Mouse (Mus musculus): ENCODE results near the gene Tspan15. TPM values are rescaled to one million over a fixed set of nuclear protein-coding genes. Genes with fewer than 3 reads are reported as not detected.

Tspan15 gene
- total and polyA plus RNA-seq, 2 experiments, result 4.1 to 8.6 TPM

DNA sequence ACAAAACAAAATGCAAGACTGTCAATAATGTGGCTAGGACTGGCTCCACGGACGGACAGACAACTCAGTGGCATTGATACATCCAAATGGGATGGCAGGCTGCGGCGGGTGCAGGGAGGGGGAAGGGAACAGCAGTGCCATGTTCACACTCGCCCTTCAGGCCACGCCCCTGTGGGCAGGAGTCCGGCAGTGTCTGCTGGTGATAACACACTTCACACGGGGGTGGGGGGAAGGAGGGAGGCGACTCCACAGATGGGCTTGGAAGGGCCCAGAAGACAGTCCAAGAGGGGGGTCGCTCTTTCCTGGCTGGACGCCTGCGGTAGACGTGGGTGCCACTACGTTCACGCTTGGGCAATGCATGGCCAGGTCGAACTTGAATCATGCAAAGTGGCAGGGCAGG lies 38.2 kb upstream of the Tspan15 start:
- WGBS, result 71% methylated on average over 16 of the region's 16 CpGs
- H3K36me3 ChIP-seq (ENCODE audit: control insufficient read depth, insufficient read depth, low read length), result no peaks in the 10 kb centered on the region
- DNase-seq (ENCODE audit: extremely low read depth, low read depth, low spot score), result no peak
- no peaks in the 10 kb centered on the region for H3K79me2 ChIP-seq (ENCODE audit: control insufficient read depth, insufficient read depth, low read length)
- TF ChIP-seq CTCF (IDR thresholded peaks at IDR 0.05; ENCODE audit: low read depth, low read length), result no peak
- no peak for TF ChIP-seq POLR2A (IDR thresholded peaks at IDR 0.05; ENCODE audit: extremely low read depth, insufficient read depth, low read length)
- no peak overlapping the region for H3K9ac ChIP-seq (ENCODE audit: low read depth, low read length)
- no peaks in the 10 kb centered on the region for H3K4me1 ChIP-seq (ENCODE audit: control insufficient read depth, insufficient read depth, low read length)
- no peak overlapping the region for H3K4me3 ChIP-seq (ENCODE audit: insufficient read depth, low read depth, low read length)
- no peak overlapping the region for H3K27ac ChIP-seq (replicated peaks; ENCODE audit: insufficient read depth, low read depth, low read length)
- H3K27me3 ChIP-seq (ENCODE audit: control insufficient read depth, insufficient read depth, low read length), result no peaks in the 10 kb centered on the region

DNA sequence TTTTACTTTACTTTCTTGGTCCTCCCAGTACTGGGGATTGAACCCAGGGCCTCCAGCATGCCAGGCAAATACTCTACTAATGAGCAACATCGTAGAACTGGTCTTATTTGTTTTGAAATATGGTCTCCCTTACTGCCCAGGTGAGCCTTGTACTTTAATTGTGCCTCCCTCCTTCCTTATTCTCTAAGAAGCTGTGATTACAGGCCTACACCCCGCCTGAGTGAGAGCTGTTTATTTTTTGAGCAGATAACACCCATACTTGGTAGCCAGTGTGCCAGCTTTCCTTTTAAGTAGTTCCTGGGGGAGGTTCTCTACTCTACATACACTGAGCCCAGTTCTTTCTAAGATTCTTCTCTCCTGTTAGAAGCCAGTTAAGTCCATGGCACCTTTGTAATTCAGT lies 33.2 kb upstream of the Tspan15 start:
- Histone ChIP-seq H3K27me3 (ENCODE audit: control insufficient read depth, insufficient read depth, low read length) (no peaks in the 10 kb centered on the region), H3K79me2 (ENCODE audit: control insufficient read depth, insufficient read depth, low read length) (no peaks in the 10 kb centered on the region), H3K9ac (ENCODE audit: low read depth, low read length) (no peak overlapping the region), H3K4me3 (ENCODE audit: insufficient read depth, low read depth, low read length) (no peak overlapping the region), H3K4me1 (ENCODE audit: control insufficient read depth, insufficient read depth, low read length) (no peaks in the 10 kb centered on the region), H3K27ac (replicated peaks; ENCODE audit: insufficient read depth, low read depth, low read length) (no peak overlapping the region), H3K36me3 (ENCODE audit: control insufficient read depth, insufficient read depth, low read length) (no peaks in the 10 kb centered on the region)
- WGBS, result 66% methylated on average over 2 of the region's 2 CpGs
- DNase-seq (ENCODE audit: extremely low read depth, low read depth, low spot score), result no peak
- no peak for TF ChIP-seq POLR2A (IDR thresholded peaks at IDR 0.05; ENCODE audit: extremely low read depth, insufficient read depth, low read length)

DNA sequence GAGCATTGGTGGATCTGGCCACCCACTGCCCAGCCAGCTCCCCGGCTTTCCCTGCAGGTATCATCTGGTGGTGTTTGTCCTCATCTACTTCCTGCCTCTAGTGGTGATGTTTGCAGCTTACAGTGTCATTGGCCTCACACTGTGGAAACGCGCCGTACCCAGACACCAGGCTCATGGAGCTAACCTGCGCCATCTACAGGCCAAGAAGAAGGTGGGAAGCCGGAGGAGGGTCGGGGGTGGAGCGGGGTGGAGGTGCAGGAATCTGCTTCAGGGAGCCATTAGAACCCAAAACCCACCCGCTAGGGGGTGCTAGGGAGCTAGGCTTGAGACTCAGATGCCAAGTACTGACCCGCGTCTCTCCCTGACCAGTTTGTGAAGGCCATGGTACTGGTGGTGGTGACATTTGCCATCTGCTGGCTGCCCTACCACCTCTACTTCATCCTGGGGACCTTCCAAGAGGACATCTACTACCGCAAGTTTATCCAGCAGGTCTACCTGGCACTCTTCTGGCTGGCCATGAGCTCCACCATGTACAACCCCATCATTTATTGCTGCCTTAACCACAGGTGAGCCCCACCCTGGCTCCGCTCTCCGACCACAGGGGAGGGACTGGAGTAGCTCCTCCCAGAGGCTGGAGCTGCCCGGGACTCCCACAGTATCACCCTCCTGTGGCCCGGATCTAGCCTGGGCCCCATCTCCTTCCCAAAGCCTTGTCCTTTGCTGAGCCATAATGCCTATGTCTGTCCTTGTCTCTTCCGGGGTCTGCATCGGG lies 30.2 kb upstream of the Tspan15 start:
- Histone ChIP-seq H3K9ac (ENCODE audit: low read depth, low read length) (no peak overlapping the region), H3K27me3 (ENCODE audit: control insufficient read depth, insufficient read depth, low read length) (no peaks in the 10 kb centered on the region), H3K27ac (replicated peaks; ENCODE audit: insufficient read depth, low read depth, low read length) (no peak overlapping the region), H3K4me3 (ENCODE audit: insufficient read depth, low read depth, low read length) (no peak overlapping the region), H3K4me1 (ENCODE audit: control insufficient read depth, insufficient read depth, low read length) (no peaks in the 10 kb centered on the region), H3K36me3 (ENCODE audit: control insufficient read depth, insufficient read depth, low read length) (no peaks in the 10 kb centered on the region), H3K79me2 (ENCODE audit: control insufficient read depth, insufficient read depth, low read length) (no peaks in the 10 kb centered on the region)
- peak; percentile 64 for TF ChIP-seq CTCF (IDR thresholded peaks at IDR 0.05; ENCODE audit: low read depth, low read length)
- no peak for TF ChIP-seq POLR2A (IDR thresholded peaks at IDR 0.05; ENCODE audit: extremely low read depth, insufficient read depth, low read length)
- DNase-seq (ENCODE audit: extremely low read depth, low read depth, low spot score), result peak; percentile 17
- WGBS, result 18% methylated on average over 18 of the region's 18 CpGs

GRCm38 (mm10) chr10:62258298-62258697 lies 27.2 kb upstream of the Tspan15 start:
- TF ChIP-seq CTCF (IDR thresholded peaks at IDR 0.05; ENCODE audit: low read depth, low read length) (no peak), POLR2A (IDR thresholded peaks at IDR 0.05; ENCODE audit: extremely low read depth, insufficient read depth, low read length) (no peak)

DNA sequence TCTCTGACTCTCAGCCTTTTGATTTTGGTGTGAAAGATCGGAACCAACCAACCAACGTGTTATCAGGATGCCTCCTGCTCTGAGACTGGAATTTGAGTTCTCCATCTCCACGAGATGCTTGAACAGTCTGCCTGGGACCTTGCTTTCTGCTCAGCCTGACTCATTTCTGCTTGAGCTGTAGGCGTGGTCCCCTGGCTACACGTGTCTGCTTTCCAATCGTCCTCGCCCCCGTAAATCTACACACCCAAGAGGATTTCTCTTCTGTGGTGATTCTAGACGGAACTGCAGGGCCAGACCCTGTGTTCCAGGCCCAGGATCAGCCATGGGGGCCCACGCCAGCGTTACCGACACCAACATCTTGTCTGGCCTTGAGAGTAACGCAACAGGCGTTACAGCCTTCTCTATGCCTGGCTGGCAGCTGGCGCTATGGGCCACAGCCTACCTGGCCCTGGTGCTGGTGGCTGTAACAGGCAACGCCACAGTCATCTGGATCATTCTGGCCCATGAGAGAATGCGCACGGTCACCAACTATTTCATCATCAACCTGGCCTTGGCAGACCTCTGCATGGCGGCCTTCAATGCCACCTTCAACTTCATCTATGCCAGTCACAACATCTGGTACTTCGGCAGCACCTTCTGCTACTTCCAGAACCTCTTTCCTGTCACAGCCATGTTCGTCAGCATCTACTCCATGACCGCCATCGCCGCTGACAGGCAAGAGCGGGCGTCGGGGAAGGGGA lies 21.6 kb upstream of the Tspan15 start:
- whole genome bisulfite sequencing, result 85% methylated on average over 27 of the region's 27 CpGs
- no peak for DNase-seq (ENCODE audit: extremely low read depth, low read depth, low spot score)
- no peak overlapping the region for H3K27ac ChIP-seq (replicated peaks; ENCODE audit: insufficient read depth, low read depth, low read length)
- H3K4me3 ChIP-seq (ENCODE audit: insufficient read depth, low read depth, low read length), result no peak overlapping the region
- H3K79me2 ChIP-seq (ENCODE audit: control insufficient read depth, insufficient read depth, low read length), result no peaks in the 10 kb centered on the region
- no peaks in the 10 kb centered on the region for H3K4me1 ChIP-seq (ENCODE audit: control insufficient read depth, insufficient read depth, low read length)
- H3K27me3 ChIP-seq (ENCODE audit: control insufficient read depth, insufficient read depth, low read length), result no peaks in the 10 kb centered on the region
- H3K36me3 ChIP-seq (ENCODE audit: control insufficient read depth, insufficient read depth, low read length), result no peaks in the 10 kb centered on the region
- no peak overlapping the region for H3K9ac ChIP-seq (ENCODE audit: low read depth, low read length)
- TF ChIP-seq CTCF (IDR thresholded peaks at IDR 0.05; ENCODE audit: low read depth, low read length), result no peak

More at GRCm38 (mm10) chr10:62258298-62258697, 27.2 kb upstream of the Tspan15 start:
- no peak overlapping the region for H3K27ac ChIP-seq (replicated peaks; ENCODE audit: insufficient read depth, low read depth, low read length)
- no peaks in the 10 kb centered on the region for H3K36me3 ChIP-seq (ENCODE audit: control insufficient read depth, insufficient read depth, low read length)
- H3K4me1 ChIP-seq (ENCODE audit: control insufficient read depth, insufficient read depth, low read length), result no peaks in the 10 kb centered on the region
- H3K4me3 ChIP-seq (ENCODE audit: insufficient read depth, low read depth, low read length), result no peak overlapping the region
- no peak for DNase-seq (ENCODE audit: extremely low read depth, low read depth, low spot score)
- H3K9ac ChIP-seq (ENCODE audit: low read depth, low read length), result no peak overlapping the region
- no peaks in the 10 kb centered on the region for H3K79me2 ChIP-seq (ENCODE audit: control insufficient read depth, insufficient read depth, low read length)
- 82% methylated on average over 5 of the region's 5 CpGs for WGBS
- no peaks in the 10 kb centered on the region for H3K27me3 ChIP-seq (ENCODE audit: control insufficient read depth, insufficient read depth, low read length)

GRCm38 (mm10) chr10:62252000-62252488 lies 21.0 kb upstream of the Tspan15 start, which contains the start of gene Tacr2:
TSS of gene Tacr2 (plus strand) at chr10:62252438.
- Histone ChIP-seq H3K36me3 (ENCODE audit: control insufficient read depth, insufficient read depth, low read length) (no peaks in the 10 kb centered on the region), H3K4me3 (ENCODE audit: insufficient read depth, low read depth, low read length) (no peak within 1 kb of the TSS), H3K4me1 (ENCODE audit: control insufficient read depth, insufficient read depth, low read length) (no peaks in the 10 kb centered on the region), H3K79me2 (ENCODE audit: control insufficient read depth, insufficient read depth, low read length) (no peaks in the 10 kb centered on the region), H3K9ac (ENCODE audit: low read depth, low read length) (no peak within 1 kb of the TSS), H3K27ac (replicated peaks; ENCODE audit: insufficient read depth, low read depth, low read length) (no peak within 1 kb of the TSS), H3K27me3 (ENCODE audit: control insufficient read depth, insufficient read depth, low read length) (no peaks in the 10 kb centered on the region)
- 65% methylated on average over 12 of the region's 12 CpGs for WGBS
- no peak for TF ChIP-seq CTCF (IDR thresholded peaks at IDR 0.05; ENCODE audit: low read depth, low read length)
- TF ChIP-seq POLR2A (IDR thresholded peaks at IDR 0.05; ENCODE audit: extremely low read depth, insufficient read depth, low read length), result no peak
- DNase-seq (ENCODE audit: extremely low read depth, low read depth, low spot score), result no peak
